Mouse (Mus musculus) intestine, embryonic 15.5 days (tissue): ENCODE data around the gene Dnaaf3. TPM values are rescaled to one million over a fixed set of nuclear protein-coding genes. Genes with fewer than 3 reads are reported as not detected.

ENCODE experiments used
- ATAC-seq: fragments of 200-750 bp; cut with Nextera tagmentation; 2 replicates; pipeline ENCODE4 v1.8.0; 2017; ENCODE audit warnings: moderate TSS enrichment, moderate library complexity
- H3K27ac ChIP-seq: fragments of 300-500 bp; sonication (generic); 2 replicates; pipeline ENCODE4 v1.5.1; 2015; ENCODE audit warnings: mild to moderate bottlenecking, inconsistent platforms
- H3K27me3 ChIP-seq: fragments of 300-500 bp; sonication (generic); replicated peaks from 2 replicates; pipeline ENCODE4 v1.6.1; 2015; ENCODE audit warnings: inconsistent platforms
- H3K36me3 ChIP-seq: fragments of 300-500 bp; sonication (generic); 2 replicates; pipeline ENCODE4 v1.6.1; 2015; ENCODE audit warnings: inconsistent platforms
- H3K4me1 ChIP-seq: fragments of 300-500 bp; sonication (generic); replicated peaks from 2 replicates; pipeline ENCODE4 v1.6.1; 2015; ENCODE audit warnings: inconsistent platforms
- H3K4me2 ChIP-seq: fragments of 300-500 bp; sonication (generic); replicated peaks from 2 replicates; pipeline ENCODE4 v1.6.1; 2015; ENCODE audit warnings: mild to moderate bottlenecking, inconsistent platforms
- H3K4me3 ChIP-seq: fragments of 300-500 bp; sonication (generic); replicated peaks from 2 replicates; pipeline ENCODE4 v1.5.1; 2015; ENCODE audit warnings: inconsistent platforms
- H3K9ac ChIP-seq: fragments of 300-500 bp; sonication (generic); 2 replicates; pipeline ENCODE4 v1.6.1; 2015; ENCODE audit warnings: inconsistent platforms
- H3K9me3 ChIP-seq: fragments of 300-500 bp; sonication (generic); 2 replicates; pipeline ENCODE4 v1.6.1; 2016; ENCODE audit warnings: inconsistent platforms
- WGBS: fragments of 180-500 bp; shearing (Covaris S2); methylation state at CpG from one replicate; pipeline ENCODE4 v1.1.7; 2015; 5-methylcytosine and 5-hydroxymethylcytosine counted together
- polyA plus RNA-seq: library from polyadenylated mRNA; unstranded; fragments of >200 nt; fragmentation: Nextera tagmentation; extraction: Ambion mirVana; gene quantifications from 2 replicates; pipeline ENCODE4 v1.2.1, GENCODE M21; 2015

The Dnaaf3 gene
- polyA plus RNA-seq, 1 experiment from 2014 or later = 1.1 TPM

- no peak within 1 kb of the TSS for H3K9ac ChIP-seq
- no peak within 1 kb of the TSS for H3K4me3 ChIP-seq
- H3K4me2 ChIP-seq = no peak within 1 kb of the TSS
- peaks cover 12% of the 10 kb centered on the region; the same call in 1 of the 2 replicates for H3K4me1 ChIP-seq
- ATAC-seq = no peak
- peaks cover 1% of the 10 kb centered on the region for H3K27me3 ChIP-seq
- 17% methylated on average over 4 of the region's 4 CpGs for WGBS
- H3K9me3 ChIP-seq = no peaks in the 10 kb centered on the region
- H3K27ac ChIP-seq = no peak within 1 kb of the TSS
- no peaks in the 10 kb centered on the region for H3K36me3 ChIP-seq
Observed at GRCm38 (mm10) chr7:4516332-4517050, 15.8 kb downstream of the Dnaaf3 start, which contains the start of gene Tnnt1. Tnnt1 (minus strand) TSS chr7:4516382.

DNA sequence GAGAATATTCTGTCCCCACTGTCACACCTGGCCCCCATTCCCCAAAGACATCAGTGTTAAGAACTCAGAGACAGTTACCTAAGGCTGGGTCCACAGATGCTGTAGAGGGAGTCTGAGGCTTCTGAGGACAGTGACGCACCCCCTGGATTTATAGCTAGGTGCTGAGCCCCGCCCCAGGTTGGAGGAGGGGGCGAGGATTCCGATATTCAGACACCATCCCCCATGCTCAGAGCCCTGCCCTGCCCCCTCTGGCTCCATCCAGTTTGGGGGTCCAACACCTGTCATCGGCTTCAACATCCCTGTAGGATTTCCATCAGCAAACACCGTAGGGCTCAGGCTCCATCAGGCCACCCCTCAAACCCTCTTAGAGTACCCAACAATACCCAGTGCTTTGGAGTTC is 16.4 kb downstream of the Dnaaf3 start:
- no peaks in the 10 kb centered on the region for H3K27me3 ChIP-seq
- H3K4me1 ChIP-seq = peaks cover 12% of the 10 kb centered on the region; the same call in 1 of the 2 replicates
- 43% methylated on average over 6 of the region's 6 CpGs for WGBS
- no peak overlapping the region for H3K4me2 ChIP-seq
- H3K27ac ChIP-seq = no peak overlapping the region
- H3K9me3 ChIP-seq = no peaks in the 10 kb centered on the region
- no peak for ATAC-seq
- H3K36me3 ChIP-seq = no peaks in the 10 kb centered on the region
- H3K9ac ChIP-seq = no peak overlapping the region
- no peak overlapping the region for H3K4me3 ChIP-seq

GRCm38 (mm10) chr7:4513829-4514712 is 18.2 kb downstream of the Dnaaf3 start:
- peaks cover 20% of the 10 kb centered on the region for H3K4me1 ChIP-seq
- WGBS = 56% methylated on average over 6 of the region's 6 CpGs

GRCm38 (mm10) chr7:4513236-4513635 is 19.0 kb downstream of the Dnaaf3 start:
- Histone ChIP-seq H3K36me3 (no peaks in the 10 kb centered on the region), H3K4me1 (peaks cover 20% of the 10 kb centered on the region), H3K9ac (no peak overlapping the region), H3K9me3 (no peaks in the 10 kb centered on the region), H3K4me3 (no peak overlapping the region), H3K27ac (no peak overlapping the region), H3K4me2 (0 out of 2 replicates have a peak overlapping the region, but pooled peaks have one; percentile 5), H3K27me3 (no peaks in the 10 kb centered on the region)
- ATAC-seq = no peak
- WGBS = 24% methylated on average over 13 of the region's 13 CpGs

More at GRCm38 (mm10) chr7:4513829-4514712, 18.2 kb downstream of the Dnaaf3 start:
- Histone ChIP-seq H3K4me3 (no peak overlapping the region), H3K9ac (no peak overlapping the region), H3K4me2 (0 out of 2 replicates have a peak overlapping the region, but pooled peaks have one; percentile 5), H3K27ac (peak overlapping the region; percentile 41; the same call in 1 of the 2 replicates), H3K27me3 (no peaks in the 10 kb centered on the region), H3K9me3 (no peaks in the 10 kb centered on the region), H3K36me3 (no peaks in the 10 kb centered on the region)
- no peak for ATAC-seq

DNA sequence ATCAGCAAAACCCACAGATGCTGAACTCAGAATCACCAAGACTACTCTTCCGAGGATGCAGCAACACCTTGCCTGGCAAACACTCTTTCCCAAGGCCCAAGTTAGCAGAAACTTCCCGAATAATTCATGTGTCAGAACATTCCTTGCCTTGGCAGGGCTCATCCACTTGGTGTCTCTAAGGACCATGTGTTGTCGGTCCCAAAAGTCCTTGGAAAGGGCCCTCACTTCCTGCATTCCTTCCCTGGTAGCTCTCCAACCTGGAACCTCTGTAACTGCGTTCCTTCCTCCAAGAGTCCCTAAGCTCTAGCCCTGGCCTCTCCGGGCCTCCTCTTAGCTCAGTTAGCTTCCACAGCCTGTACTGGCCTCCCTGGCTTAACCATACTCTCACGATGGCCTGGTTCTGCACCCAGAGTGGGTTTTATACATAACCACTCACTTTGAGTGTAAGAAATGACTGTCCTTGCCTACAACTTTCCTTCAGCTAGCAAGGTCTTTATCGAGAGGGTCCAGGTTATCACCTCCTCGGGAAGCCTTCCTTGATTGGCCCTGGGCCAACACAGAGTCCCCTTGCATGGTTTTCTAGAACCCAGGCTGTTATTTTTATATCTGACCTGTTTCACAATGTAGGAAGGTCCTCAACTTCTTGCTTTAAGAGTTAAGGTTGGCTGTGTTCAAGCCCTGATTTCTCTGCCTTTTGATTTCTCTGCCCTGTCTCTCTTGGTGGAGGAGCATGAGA is 20.6 kb downstream of the Dnaaf3 start:
- no peaks in the 10 kb centered on the region for H3K27me3 ChIP-seq
- no peak overlapping the region for H3K4me2 ChIP-seq
- WGBS = 69% methylated on average over 8 of the region's 8 CpGs
- no peak overlapping the region for H3K4me3 ChIP-seq
- H3K9ac ChIP-seq = no peak overlapping the region
- no peak for ATAC-seq
- peaks cover 20% of the 10 kb centered on the region for H3K4me1 ChIP-seq
- no peak overlapping the region for H3K27ac ChIP-seq
- no peaks in the 10 kb centered on the region for H3K36me3 ChIP-seq
- H3K9me3 ChIP-seq = no peaks in the 10 kb centered on the region

GRCm38 (mm10) chr7:4509863-4510608 is 22.2 kb downstream of the Dnaaf3 start:
- peak overlapping the region; percentile 50 for H3K4me2 ChIP-seq
- H3K4me3 ChIP-seq = no peak overlapping the region; the same call in 1 of the 2 replicates
- H3K9me3 ChIP-seq = no peaks in the 10 kb centered on the region
- H3K4me1 ChIP-seq = peaks cover 16% of the 10 kb centered on the region
- no peaks in the 10 kb centered on the region for H3K27me3 ChIP-seq
- peak; percentile 89 for ATAC-seq
- no peak overlapping the region for H3K27ac ChIP-seq
- 19% methylated on average over 24 of the region's 24 CpGs for WGBS
- no peak overlapping the region for H3K9ac ChIP-seq
- no peaks in the 10 kb centered on the region for H3K36me3 ChIP-seq

DNA sequence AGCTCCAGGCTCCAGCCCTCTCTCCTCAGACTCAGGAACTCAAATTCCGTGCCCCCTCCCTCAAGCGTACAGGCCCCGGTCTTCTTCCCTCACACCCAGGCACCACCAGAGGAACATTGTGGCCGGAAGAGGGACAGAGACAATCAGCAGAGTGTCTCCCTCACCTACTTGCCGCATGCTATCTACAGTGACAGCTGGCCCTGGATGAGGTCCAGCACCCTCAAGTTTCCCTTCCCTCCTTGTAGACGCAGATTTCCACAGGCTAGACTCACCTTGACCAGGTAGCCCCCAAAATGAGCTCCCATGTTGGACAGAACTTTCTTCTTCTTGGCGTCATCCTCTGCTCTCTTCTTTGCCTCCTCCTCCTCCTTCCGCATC is 23.5 kb downstream of the Dnaaf3 start:
- no peak overlapping the region for H3K27ac ChIP-seq
- no peaks in the 10 kb centered on the region for H3K27me3 ChIP-seq
- H3K36me3 ChIP-seq = no peaks in the 10 kb centered on the region
- no peaks in the 10 kb centered on the region for H3K9me3 ChIP-seq
- no peak overlapping the region for H3K9ac ChIP-seq
- H3K4me3 ChIP-seq = no peak overlapping the region
- peaks cover 9% of the 10 kb centered on the region for H3K4me1 ChIP-seq
- no peak for ATAC-seq
- no peak overlapping the region for H3K4me2 ChIP-seq
- 87% methylated on average over 8 of the region's 8 CpGs for WGBS

- no peak overlapping the region for H3K27ac ChIP-seq
- 63% methylated on average over 31 of the region's 32 CpGs for WGBS
- no peak overlapping the region for H3K4me3 ChIP-seq
- no peaks in the 10 kb centered on the region for H3K9me3 ChIP-seq
- ATAC-seq = no peak
- no peak overlapping the region for H3K4me2 ChIP-seq
- H3K9ac ChIP-seq = no peak overlapping the region
- no peaks in the 10 kb centered on the region for H3K36me3 ChIP-seq
- no peaks in the 10 kb centered on the region for H3K27me3 ChIP-seq
- H3K4me1 ChIP-seq = peaks cover 8% of the 10 kb centered on the region; the same call in 1 of the 2 replicates
Observed at GRCm38 (mm10) chr7:4508062-4508738, 24.1 kb downstream of the Dnaaf3 start.

- H3K9me3 ChIP-seq = no peaks in the 10 kb centered on the region
- H3K4me3 ChIP-seq = no peak overlapping the region
- 47% methylated on average over 3 of the region's 4 CpGs for WGBS
- H3K4me1 ChIP-seq = peaks cover 12% of the 10 kb centered on the region; the same call in 1 of the 2 replicates
- H3K27me3 ChIP-seq = no peaks in the 10 kb centered on the region
- H3K4me2 ChIP-seq = no peak overlapping the region
- no peak overlapping the region for H3K9ac ChIP-seq
- no peak for ATAC-seq
- H3K27ac ChIP-seq = no peak overlapping the region
- H3K36me3 ChIP-seq = no peaks in the 10 kb centered on the region
Observed at GRCm38 (mm10) chr7:4507220-4507619, 25.0 kb downstream of the Dnaaf3 start.

GRCm38 (mm10) chr7:4504646-4505435 is 27.4 kb downstream of the Dnaaf3 start:
- ATAC-seq = no peak
- Histone ChIP-seq H3K9ac (no peak overlapping the region), H3K4me1 (peaks cover 15% of the 10 kb centered on the region)

More at GRCm38 (mm10) chr7:4504646-4505435, 27.4 kb downstream of the Dnaaf3 start:
- Histone ChIP-seq H3K27me3 (no peaks in the 10 kb centered on the region), H3K27ac (no peak overlapping the region), H3K4me2 (no peak overlapping the region), H3K9me3 (no peaks in the 10 kb centered on the region), H3K4me3 (no peak overlapping the region), H3K36me3 (no peaks in the 10 kb centered on the region)
- 59% methylated on average over 11 of the region's 11 CpGs for WGBS
